Mouse (Mus musculus) stomach, embryonic 14.5 days (tissue): ENCODE measurements around the gene Prox1. TPM values are rescaled to one million over a fixed set of nuclear protein-coding genes. Genes with fewer than 3 reads are reported as not detected.

ENCODE experiments used
- ATAC-seq: fragments of 200-750 bp; cut with Nextera tagmentation; 2 replicates; pipeline ENCODE4 v1.8.0; 2017; ENCODE audit warnings: low read depth, moderate TSS enrichment; ENCODE audit not compliant: insufficient number of reproducible peaks, insufficient read depth, low FRiP score
- H3K27ac ChIP-seq: fragments of 300-500 bp; sonication (generic); 2 replicates; pipeline ENCODE4 v1.5.1; 2014; ENCODE audit warnings: mild to moderate bottlenecking, low read length, moderate library complexity, mixed read lengths
- H3K27me3 ChIP-seq: fragments of 300-500 bp; sonication (generic); 2 replicates; pipeline ENCODE4 v1.6.1; 2014; ENCODE audit warnings: low read length, control low read depth, mixed read lengths; ENCODE audit not compliant: control insufficient read depth, insufficient read depth
- H3K36me3 ChIP-seq: fragments of 300-500 bp; sonication (generic); 2 replicates; pipeline ENCODE4 v1.6.1; 2014; ENCODE audit warnings: mild to moderate bottlenecking, control low read depth, low read length, moderate library complexity, mixed read lengths; ENCODE audit not compliant: control insufficient read depth, insufficient read depth
- H3K4me1 ChIP-seq: fragments of 300-500 bp; sonication (generic); 2 replicates; pipeline ENCODE4 v1.6.1; 2014; ENCODE audit warnings: low read length, control low read depth, mixed read lengths; ENCODE audit not compliant: control insufficient read depth, insufficient read depth
- H3K4me2 ChIP-seq: fragments of 300-500 bp; sonication (generic); replicated peaks from 2 replicates; pipeline ENCODE4 v1.6.1; 2014; ENCODE audit warnings: low read depth, low read length, control low read depth
- H3K4me3 ChIP-seq: fragments of 300-500 bp; sonication (generic); 2 replicates; pipeline ENCODE4 v1.5.1; 2014; ENCODE audit warnings: low read depth, low read length, control low read depth
- H3K9ac ChIP-seq: fragments of 300-500 bp; sonication (generic); replicated peaks from 2 replicates; pipeline ENCODE4 v1.6.1; 2014; ENCODE audit warnings: low read depth, mild to moderate bottlenecking, control low read depth, low read length, moderate library complexity, mixed read lengths
- H3K9me3 ChIP-seq: fragments of 300-500 bp; sonication (generic); 2 replicates; pipeline ENCODE4 v1.6.1; 2016; ENCODE audit warnings: low read depth, low read length, control low read depth; ENCODE audit not compliant: control insufficient read depth
- WGBS: fragments of 180-500 bp; shearing (Covaris S2); extraction: QIAGEN DNeasy Blood & Tissue Kit; methylation state at CpG from one replicate; pipeline ENCODE4 v1.1.7; 2014; 5-methylcytosine and 5-hydroxymethylcytosine counted together
- polyA plus RNA-seq: library from polyadenylated mRNA; unstranded; fragments of >200 nt; fragmentation: Nextera tagmentation; extraction: Ambion mirVana; gene quantifications from 2 replicates; pipeline ENCODE4 v1.2.1, GENCODE M21; 2014

Gene Prox1
- polyA plus RNA-seq, 1 experiment from 2014 or later, result 1.3 TPM

DNA sequence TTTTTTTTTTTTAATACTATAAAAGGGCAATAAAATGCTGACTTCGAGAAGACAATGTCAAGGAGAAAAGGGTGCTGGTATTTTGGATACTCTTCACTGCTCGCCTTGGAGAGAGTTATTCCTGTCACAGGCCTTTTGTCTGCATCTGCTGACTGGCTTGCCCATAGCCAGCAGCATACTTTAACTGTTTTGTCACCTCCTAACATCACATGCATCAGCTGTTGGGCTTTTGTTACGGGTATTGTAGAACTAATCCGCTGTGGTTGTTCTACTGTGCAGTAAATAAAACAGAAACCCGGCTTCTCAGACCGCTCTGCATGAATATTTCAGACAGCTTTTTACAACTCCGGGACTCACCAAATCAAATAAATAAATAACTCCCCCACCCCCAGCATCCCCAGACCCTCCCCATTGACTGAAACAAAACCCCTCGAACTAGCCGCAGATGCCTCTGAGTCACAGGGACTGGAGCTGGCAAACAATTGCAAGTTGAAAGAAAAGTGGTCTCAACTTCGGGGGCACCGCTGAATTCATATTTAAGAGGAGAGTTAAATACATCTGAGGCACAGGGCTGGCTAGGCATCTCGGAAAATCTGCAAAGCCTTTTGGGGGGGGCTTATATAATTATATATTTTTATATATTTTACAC, 41.7 kb downstream of the Prox1 start:
- Histone ChIP-seq H3K4me3 (no peak overlapping the region), H3K9me3 (no peaks in the 10 kb centered on the region), H3K9ac (no peak overlapping the region), H3K4me2 (no peak overlapping the region), H3K27ac (no peak overlapping the region), H3K4me1 (peaks cover 8% of the 10 kb centered on the region; the same call in 1 of the 2 replicates), H3K27me3 (no peaks in the 10 kb centered on the region), H3K36me3 (no peaks in the 10 kb centered on the region)
- 46% methylated on average over 12 of the region's 12 CpGs for WGBS
- no peak for ATAC-seq

DNA sequence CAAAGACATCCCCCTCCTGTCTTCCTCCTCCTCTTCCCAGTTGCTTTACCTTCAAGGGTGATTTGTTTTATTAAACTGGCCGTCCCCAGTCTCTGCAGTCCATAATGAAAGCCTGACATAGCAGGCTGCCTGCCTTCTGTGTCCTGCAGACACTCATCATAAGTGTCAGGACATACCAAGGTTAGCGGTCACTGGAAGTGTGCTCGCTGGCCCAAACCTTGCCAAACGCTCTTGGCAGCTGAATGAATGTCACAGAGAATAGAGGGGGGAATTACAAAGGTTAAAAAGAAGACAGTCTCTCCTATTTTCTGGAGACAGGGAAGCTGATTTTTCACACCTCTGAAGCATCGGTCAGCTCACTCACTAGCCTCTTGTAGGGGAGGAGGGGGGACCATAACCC, 42.6 kb downstream of the Prox1 start:
- peaks cover 8% of the 10 kb centered on the region; the same call in 1 of the 2 replicates for H3K4me1 ChIP-seq
- no peaks in the 10 kb centered on the region for H3K36me3 ChIP-seq
- no peak overlapping the region for H3K4me3 ChIP-seq
- no peak overlapping the region for H3K4me2 ChIP-seq
- H3K9ac ChIP-seq, result no peak overlapping the region
- 39% methylated on average over 5 of the region's 5 CpGs for WGBS
- no peaks in the 10 kb centered on the region for H3K27me3 ChIP-seq
- no peaks in the 10 kb centered on the region for H3K9me3 ChIP-seq
- no peak overlapping the region for H3K27ac ChIP-seq
- no peak for ATAC-seq

DNA sequence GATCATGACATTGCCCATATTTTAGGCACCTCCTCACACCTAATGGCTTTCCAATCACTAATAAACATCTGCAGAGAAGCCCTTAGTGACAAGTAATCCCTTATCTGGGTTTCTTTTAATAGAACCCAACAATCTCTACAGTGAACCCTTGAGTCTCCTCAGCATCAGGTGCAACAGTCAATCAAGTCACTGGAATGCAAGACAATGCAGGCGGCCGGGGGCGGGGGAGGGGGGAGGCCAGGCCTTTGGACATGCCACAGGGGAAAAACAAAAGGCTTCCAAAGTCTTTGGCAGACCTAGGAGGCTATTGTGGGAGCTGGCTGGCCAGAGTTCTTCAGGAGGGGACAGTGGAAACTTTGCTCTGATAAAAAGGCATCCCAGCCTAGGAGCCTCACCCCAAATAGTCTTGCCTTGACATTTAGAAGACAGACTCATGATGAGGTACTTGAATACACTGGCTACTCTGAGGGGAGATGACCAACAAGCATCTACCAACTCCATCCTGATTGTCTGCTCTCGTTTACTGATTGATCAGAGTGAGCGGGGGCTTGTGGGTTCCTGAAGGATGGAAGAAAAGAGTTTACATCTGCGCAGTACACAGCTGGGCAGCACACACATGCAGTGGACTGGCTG, 43.2 kb downstream of the Prox1 start:
- H3K4me3 ChIP-seq, result no peak overlapping the region
- no peak overlapping the region for H3K27ac ChIP-seq
- no peak overlapping the region for H3K4me2 ChIP-seq
- no peaks in the 10 kb centered on the region for H3K9me3 ChIP-seq
- no peak for ATAC-seq
- H3K27me3 ChIP-seq, result no peaks in the 10 kb centered on the region
- H3K36me3 ChIP-seq, result no peaks in the 10 kb centered on the region
- H3K9ac ChIP-seq, result no peak overlapping the region
- 60% methylated on average over 6 of the region's 6 CpGs for WGBS
- peaks cover 8% of the 10 kb centered on the region; the same call in 1 of the 2 replicates for H3K4me1 ChIP-seq

DNA sequence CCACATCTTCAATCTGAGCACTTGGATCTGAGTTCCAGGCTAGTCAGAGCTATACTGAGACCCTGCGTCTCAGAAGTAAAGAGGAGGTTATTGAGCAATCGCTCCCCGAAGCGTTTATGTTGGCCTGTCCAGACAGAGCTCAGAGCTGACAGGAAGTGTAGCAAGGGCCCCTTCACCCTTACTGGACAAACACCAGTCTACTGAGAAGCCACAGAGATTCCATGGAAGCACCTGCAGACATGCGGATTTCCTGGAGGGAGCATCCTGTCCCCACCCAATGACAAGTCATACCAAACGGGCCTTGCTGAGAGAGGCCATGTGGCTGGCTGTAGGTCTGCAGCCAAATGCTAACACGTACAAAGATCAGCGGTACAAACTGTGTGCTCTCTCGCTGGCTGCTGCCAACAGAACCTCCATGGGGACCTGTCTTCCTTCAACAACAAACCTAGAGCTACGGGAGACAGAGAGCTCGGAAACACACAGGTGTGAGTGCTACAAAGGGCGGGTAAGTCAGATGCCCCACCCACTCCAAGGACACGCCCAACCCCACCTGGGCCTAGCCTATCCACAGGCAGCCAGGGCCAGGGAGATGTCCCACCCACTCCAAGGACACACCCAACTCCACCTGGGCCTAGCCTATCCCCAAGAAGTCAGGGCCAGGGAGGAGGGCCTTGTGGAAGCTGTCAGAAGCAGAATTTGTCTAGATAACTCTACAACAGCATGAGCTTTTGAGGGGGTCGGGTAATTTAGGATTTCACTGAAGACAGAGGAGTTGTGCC, 45.4 kb downstream of the Prox1 start:
- 78% methylated on average over 14 of the region's 14 CpGs for WGBS

DNA sequence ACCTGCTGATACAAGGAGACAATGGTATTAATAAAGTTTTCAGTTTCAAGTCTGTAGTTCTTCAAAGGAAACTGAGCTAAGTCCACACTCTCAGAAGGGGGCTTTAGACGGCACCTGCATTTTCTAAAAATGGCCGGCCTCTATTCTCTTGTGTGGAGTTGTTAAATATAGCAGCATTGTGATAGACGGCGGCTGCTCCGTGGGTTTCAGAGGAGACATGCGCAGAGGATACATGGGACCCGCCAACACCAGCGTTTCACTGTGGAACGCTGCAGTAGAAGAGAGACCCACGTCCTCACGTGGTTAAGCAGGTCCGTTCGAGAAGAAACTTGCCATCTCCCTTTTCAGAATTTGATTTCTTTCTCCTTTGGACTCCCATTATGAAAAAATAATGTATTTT, 47.1 kb downstream of the Prox1 start:
- Histone ChIP-seq H3K36me3 (no peaks in the 10 kb centered on the region), H3K4me3 (no peak overlapping the region), H3K4me2 (no peak overlapping the region), H3K27ac (no peak overlapping the region), H3K27me3 (no peaks in the 10 kb centered on the region), H3K9ac (no peak overlapping the region), H3K9me3 (no peaks in the 10 kb centered on the region), H3K4me1 (peaks cover 8% of the 10 kb centered on the region; the same call in 1 of the 2 replicates)
- 87% methylated on average over 13 of the region's 13 CpGs for WGBS
- no peak for ATAC-seq

More for the DNA sequence above, 45.4 kb downstream of the Prox1 start:
- Histone ChIP-seq H3K4me2 (no peak overlapping the region), H3K9me3 (no peaks in the 10 kb centered on the region), H3K4me3 (no peak overlapping the region), H3K27me3 (no peaks in the 10 kb centered on the region), H3K9ac (no peak overlapping the region), H3K36me3 (no peaks in the 10 kb centered on the region), H3K27ac (no peak overlapping the region), H3K4me1 (peaks cover 8% of the 10 kb centered on the region; the same call in 1 of the 2 replicates)
- ATAC-seq, result peak; percentile 72; the same call in 1 of the 2 replicates

DNA sequence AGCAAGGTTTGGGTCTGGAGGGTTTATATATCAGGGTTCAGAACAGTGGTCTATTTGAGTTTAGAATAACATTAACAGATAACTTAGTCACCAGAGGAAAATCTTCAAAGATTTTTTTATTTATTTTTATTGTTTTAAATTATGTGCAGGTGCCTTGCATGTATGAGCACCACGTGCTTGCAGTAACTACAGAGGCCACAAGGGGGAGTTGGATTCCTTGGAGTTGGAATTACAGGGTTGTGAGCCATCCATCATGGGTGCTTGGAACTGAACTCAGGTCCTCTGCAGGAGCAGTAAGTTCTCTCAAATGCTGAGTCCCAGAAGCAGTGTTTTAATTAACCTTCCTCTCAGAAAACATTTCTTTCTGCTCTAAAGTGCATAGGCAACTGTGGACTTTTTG, 54.5 kb downstream of the Prox1 start:
- 75% methylated on average over 1 of the region's 1 CpGs for WGBS
- no peak for ATAC-seq
- Histone ChIP-seq H3K4me3 (no peak overlapping the region), H3K27me3 (no peaks in the 10 kb centered on the region), H3K9ac (no peak overlapping the region), H3K27ac (no peak overlapping the region), H3K4me2 (no peak overlapping the region), H3K36me3 (no peaks in the 10 kb centered on the region), H3K4me1 (no peaks in the 10 kb centered on the region), H3K9me3 (no peaks in the 10 kb centered on the region)

DNA sequence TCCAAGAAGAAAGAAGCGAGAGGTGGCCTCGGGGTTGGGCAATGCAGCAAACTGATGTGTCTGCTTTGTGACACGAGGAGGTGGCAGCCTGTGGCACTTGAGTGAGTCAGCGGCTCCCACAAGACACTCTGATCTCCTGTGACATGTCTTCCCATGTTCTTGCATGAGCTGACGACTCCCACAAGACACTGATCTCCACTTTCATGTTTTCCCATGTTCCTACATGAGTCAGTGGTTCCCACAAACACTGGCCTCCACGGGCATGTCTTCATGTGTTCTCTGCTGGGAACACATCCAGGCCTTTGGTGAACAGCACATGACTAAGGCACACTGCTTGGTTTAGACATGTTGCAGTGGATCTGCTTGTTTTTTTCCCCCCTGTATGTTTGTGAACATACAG, 58.8 kb downstream of the Prox1 start:
- no peak overlapping the region for H3K4me2 ChIP-seq
- no peak overlapping the region for H3K27ac ChIP-seq

DNA sequence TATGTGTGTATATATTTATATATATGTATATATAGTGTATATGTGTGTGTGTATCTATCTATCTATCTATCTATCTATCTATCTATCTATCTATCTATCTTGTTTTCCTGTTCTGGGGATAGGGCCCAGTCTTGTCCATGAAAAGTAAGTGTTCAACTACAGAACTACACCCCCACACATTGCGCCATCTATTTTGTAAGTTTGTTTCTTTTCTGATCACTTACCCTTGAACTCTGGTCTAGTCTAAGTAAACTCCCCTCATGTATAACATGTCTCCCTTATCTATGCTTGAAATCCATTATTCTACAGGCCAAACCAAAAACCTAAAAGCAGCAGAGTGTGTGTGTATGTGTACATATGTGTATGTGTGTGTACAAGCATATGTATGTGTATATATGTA, 62.9 kb downstream of the Prox1 start:
- Histone ChIP-seq H3K4me2 (no peak overlapping the region), H3K27me3 (no peaks in the 10 kb centered on the region), H3K9ac (no peak overlapping the region), H3K36me3 (no peaks in the 10 kb centered on the region), H3K4me3 (no peak overlapping the region), H3K9me3 (peaks cover 8% of the 10 kb centered on the region; the same call in 1 of the 2 replicates), H3K27ac (no peak overlapping the region), H3K4me1 (0 out of 2 replicates have a peak, but pooled peaks cover 4% of the 10 kb centered on the region)
- no peak for ATAC-seq
- 93% methylated on average over 1 of the region's 1 CpGs for WGBS

More for the DNA sequence above, 58.8 kb downstream of the Prox1 start:
- Histone ChIP-seq H3K4me1 (no peaks in the 10 kb centered on the region), H3K9me3 (peaks cover 8% of the 10 kb centered on the region; the same call in 1 of the 2 replicates), H3K9ac (no peak overlapping the region), H3K4me3 (no peak overlapping the region), H3K36me3 (no peaks in the 10 kb centered on the region), H3K27me3 (no peaks in the 10 kb centered on the region)
- WGBS, result 74% methylated on average over 6 of the region's 6 CpGs
- no peak for ATAC-seq
